Mouse (Mus musculus) naive thymus-derived CD4-positive, alpha-beta T cell, adult 5 months (primary cell): ENCODE results near the gene Mcrip1. TPM values are rescaled to one million over a fixed set of nuclear protein-coding genes. Genes with fewer than 3 reads are reported as not detected.

ENCODE experiments used
- polyA plus RNA-seq: library from polyadenylated mRNA; unstranded; fragments of 100-300 nt; shearing (Covaris generic); gene quantifications from one replicate; pipeline ENCODE4 v1.2.1, GENCODE M21; 2017

The Mcrip1 gene
- polyA plus RNA-seq, result 80.5 TPM

GRCm38 (mm10) chr11:120549168-120549945, at the start of gene Mcrip1:
TSS of gene Mcrip1 (minus strand) at chr11:120549727.

GRCm38 (mm10) chr11:120598283-120598989, 48.9 kb upstream of the Mcrip1 start, which contains the start of the genes Alyref and Anapc11:
TSS of gene Alyref (minus strand) at chr11:120598365.
TSS of gene Anapc11 (plus strand) at chr11:120598421.

GRCm38 (mm10) chr11:120581490-120582267, 32.2 kb upstream of the Mcrip1 start, which contains the start of gene Arhgdia:
TSS of gene Arhgdia (minus strand) at chr11:120581624.

GRCm38 (mm10) chr11:120572752-120573584, 23.4 kb upstream of the Mcrip1 start, which contains the start of gene P4hb:
TSS of gene P4hb (minus strand) at chr11:120573253.

GRCm38 (mm10) chr11:120550810-120551440, 1.4 kb upstream of the Mcrip1 start, which contains the start of gene Ppp1r27:
TSS of gene Ppp1r27 (minus strand) at chr11:120551132.

GRCm38 (mm10) chr11:120530085-120530964, 19.2 kb downstream of the Mcrip1 start, which contains the start of gene Gcgr:
TSS of gene Gcgr (plus strand) at chr11:120530699.

Other genes with a start within 250 kb of the Mcrip1 start
- 1,734 TPM for gene Actg1, start 201.2 kb downstream of the Mcrip1 start, polyA plus RNA-seq
- not detected for gene Fscn2, start 188.2 kb downstream of the Mcrip1 start, polyA plus RNA-seq
- gene Faap100, start 171.0 kb downstream of the Mcrip1 start, polyA plus RNA-seq, result 24.8 TPM
- gene Nploc4, start 112.0 kb downstream of the Mcrip1 start, polyA plus RNA-seq, result 56.3 TPM
- gene Tspan10, start 107.1 kb downstream of the Mcrip1 start, polyA plus RNA-seq, result not detected
- gene Pde6g, start 96.2 kb downstream of the Mcrip1 start, polyA plus RNA-seq, result 0.19 TPM
- 2.3 TPM for gene Oxld1, start 91.7 kb downstream of the Mcrip1 start, polyA plus RNA-seq
- 24.3 TPM for gene Ccdc137, start 91.6 kb downstream of the Mcrip1 start, polyA plus RNA-seq
- 11.5 TPM for gene Arl16, start 82.1 kb downstream of the Mcrip1 start, polyA plus RNA-seq
- gene Mrpl12, start 65.1 kb downstream of the Mcrip1 start, polyA plus RNA-seq, result 43.3 TPM
- 6.9 TPM for gene Slc25a10, start 57.9 kb downstream of the Mcrip1 start, polyA plus RNA-seq
- gene Gcgr, start 19.0 kb downstream of the Mcrip1 start, polyA plus RNA-seq, result not detected
- gene Ppp1r27, start 1.4 kb upstream of the Mcrip1 start, polyA plus RNA-seq, result not detected
- 187 TPM for gene P4hb, start 23.5 kb upstream of the Mcrip1 start, polyA plus RNA-seq
- gene Arhgdia, start 31.9 kb upstream of the Mcrip1 start, polyA plus RNA-seq, result 668 TPM
- 272 TPM for gene Alyref, start 48.6 kb upstream of the Mcrip1 start, polyA plus RNA-seq
- 79.1 TPM for gene Anapc11, start 48.7 kb upstream of the Mcrip1 start, polyA plus RNA-seq
- gene Npb, start 58.8 kb upstream of the Mcrip1 start, polyA plus RNA-seq, result not detected
- 242 TPM for gene Pcyt2, start 68.2 kb upstream of the Mcrip1 start, polyA plus RNA-seq
- 190 TPM for gene Sirt7, start 75.5 kb upstream of the Mcrip1 start, polyA plus RNA-seq
- gene Mafg, start 83.9 kb upstream of the Mcrip1 start, polyA plus RNA-seq, result 23.3 TPM
- gene Pycr1, start 94.0 kb upstream of the Mcrip1 start, polyA plus RNA-seq, result 1.1 TPM
- gene Myadml2, start 98.4 kb upstream of the Mcrip1 start, polyA plus RNA-seq, result not detected
- gene Notum, start 111.4 kb upstream of the Mcrip1 start, polyA plus RNA-seq, result not detected
- 141 TPM for gene Aspscr1, start 123.2 kb upstream of the Mcrip1 start, polyA plus RNA-seq
- 77.0 TPM for gene Cenpx, start 164.0 kb upstream of the Mcrip1 start, polyA plus RNA-seq
- gene Lrrc45, start 164.2 kb upstream of the Mcrip1 start, polyA plus RNA-seq, result 69.5 TPM
- 1.1 TPM for gene Rac3, start 171.7 kb upstream of the Mcrip1 start, polyA plus RNA-seq
- gene Dcxr, start 177.6 kb upstream of the Mcrip1 start, polyA plus RNA-seq, result 0.66 TPM
- not detected for gene Cbr2, start 182.4 kb upstream of the Mcrip1 start, polyA plus RNA-seq
- 1.0 TPM for gene Hmga1b, start 213.1 kb upstream of the Mcrip1 start, polyA plus RNA-seq
- gene Rfng, start 234.5 kb upstream of the Mcrip1 start, polyA plus RNA-seq, result 32.5 TPM
- 115 TPM for gene Gps1, start 234.5 kb upstream of the Mcrip1 start, polyA plus RNA-seq
- gene Dus1l, start 246.7 kb upstream of the Mcrip1 start, polyA plus RNA-seq, result 58.8 TPM